Mouse (Mus musculus): ENCODE results near the gene Chchd10. TPM values are rescaled to one million over a fixed set of nuclear protein-coding genes. Genes with fewer than 3 reads are reported as not detected.
A peak's percentile ranks its signal among the peaks of the same experiment; 100 is the strongest.

Gene Chchd10
- polyA plus RNA-seq, 1 experiment from 2014 or later: 6.4 TPM

- no peak overlapping the region for H3K4me2 ChIP-seq
- peaks cover 11% of the 10 kb centered on the region; the same call in 1 of the 2 replicates for H3K36me3 ChIP-seq (ENCODE audit: control insufficient read depth, insufficient read depth, low read length)
- 87% methylated on average over 5 of the region's 5 CpGs for WGBS
- H3K9me3 ChIP-seq (ENCODE audit: control insufficient read depth, low read length): no peaks in the 10 kb centered on the region
- no peak for DNase-seq (ENCODE audit: low spot score, missing footprints)
- no peak overlapping the region for H3K4me3 ChIP-seq (ENCODE audit: low read depth, low read length)
- H3K9ac ChIP-seq (ENCODE audit: low read length): no peak overlapping the region
- ATAC-seq (ENCODE audit: low FRiP score): no peak
- peaks cover 25% of the 10 kb centered on the region for H3K4me1 ChIP-seq (ENCODE audit: control insufficient read depth, insufficient read depth, low read length)
- H3K27me3 ChIP-seq (ENCODE audit: control insufficient read depth, insufficient read depth, low read length): no peaks in the 10 kb centered on the region
- H3K27ac ChIP-seq (ENCODE audit: low read depth, low read length): no peak overlapping the region
These were observed 13.9 kb upstream of the Chchd10 start for GRCm38 (mm10) chr10:75919026-75919425.

DNA sequence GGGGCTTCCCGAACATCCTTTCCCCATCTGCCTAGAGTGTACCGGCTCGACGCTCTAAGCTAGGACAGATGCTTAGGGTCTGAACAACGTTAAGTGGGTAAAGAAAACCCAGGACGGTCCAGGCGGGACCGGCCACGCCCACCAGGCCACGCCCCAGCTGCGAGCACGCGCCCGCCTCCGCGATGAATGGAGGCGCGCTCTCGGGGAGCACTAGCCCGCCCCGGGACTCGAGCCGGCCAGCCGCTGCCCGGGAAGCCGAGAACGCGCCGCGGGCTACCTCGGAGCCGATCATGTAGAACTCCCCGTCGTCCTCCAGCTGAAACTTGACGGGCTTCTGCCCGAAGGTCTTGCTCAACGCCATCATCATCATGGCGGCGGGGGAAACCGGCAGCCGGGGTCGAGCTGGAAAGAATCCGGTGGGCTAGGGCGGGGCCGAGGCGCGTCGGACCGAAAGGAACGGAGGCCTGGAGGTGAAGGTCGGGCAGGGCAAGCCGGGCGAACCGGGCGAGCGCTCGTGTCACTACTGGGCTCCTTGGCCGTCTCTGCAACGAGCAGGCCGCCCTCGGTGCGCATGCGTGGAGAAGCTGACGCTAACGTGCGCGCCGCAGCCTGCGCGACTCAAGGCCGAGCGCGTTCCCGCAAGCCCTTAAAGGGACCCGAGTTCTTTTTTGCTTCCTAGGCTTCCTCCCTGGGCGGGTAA is 11.8 kb upstream of the Chchd10 start, which contains the start of gene Smarcb1:
Gene Smarcb1, minus strand, starts transcription at position 592 of the 700 bp plus-strand sequence.
- Histone ChIP-seq H3K9me3 (ENCODE audit: control insufficient read depth, low read length) (no peaks in the 10 kb centered on the region), H3K36me3 (ENCODE audit: control insufficient read depth, insufficient read depth, low read length) (0 out of 2 replicates have a peak, but pooled peaks cover 6% of the 10 kb centered on the region), H3K27ac (ENCODE audit: low read depth, low read length) (peak within 1 kb of the TSS; percentile 93), H3K27me3 (ENCODE audit: control insufficient read depth, insufficient read depth, low read length) (no peaks in the 10 kb centered on the region), H3K4me2 (peak within 1 kb of the TSS; percentile 85), H3K4me1 (ENCODE audit: control insufficient read depth, insufficient read depth, low read length) (peaks cover 25% of the 10 kb centered on the region), H3K9ac (ENCODE audit: low read length) (peak within 1 kb of the TSS; percentile 93), H3K4me3 (ENCODE audit: low read depth, low read length) (peak within 1 kb of the TSS; percentile 78)
- DNase-seq (ENCODE audit: low spot score, missing footprints) (peak; percentile 99), ATAC-seq (ENCODE audit: low FRiP score) (peak; percentile 93)
- WGBS: under 1% methylated on average over 67 of the region's 76 CpGs

- H3K36me3 ChIP-seq (ENCODE audit: control insufficient read depth, insufficient read depth, low read length): no peaks in the 10 kb centered on the region
- WGBS: 6% methylated on average over 22 of the region's 22 CpGs
- peak overlapping the region; percentile 78 for H3K4me3 ChIP-seq (ENCODE audit: low read depth, low read length)
- peak overlapping the region; percentile 93 for H3K27ac ChIP-seq (ENCODE audit: low read depth, low read length)
- peaks cover 25% of the 10 kb centered on the region for H3K4me1 ChIP-seq (ENCODE audit: control insufficient read depth, insufficient read depth, low read length)
- no peaks in the 10 kb centered on the region for H3K9me3 ChIP-seq (ENCODE audit: control insufficient read depth, low read length)
- peak overlapping the region; percentile 93 for H3K9ac ChIP-seq (ENCODE audit: low read length)
- H3K4me2 ChIP-seq: peak overlapping the region; percentile 85
- ATAC-seq (ENCODE audit: low FRiP score): peak; percentile 31
- H3K27me3 ChIP-seq (ENCODE audit: control insufficient read depth, insufficient read depth, low read length): no peaks in the 10 kb centered on the region
- no peak for DNase-seq (ENCODE audit: low spot score, missing footprints)
These were observed 11.0 kb upstream of the Chchd10 start for GRCm38 (mm10) chr10:75921726-75922560.

GRCm38 (mm10) chr10:75924324-75924723 is 8.6 kb upstream of the Chchd10 start:
- Histone ChIP-seq H3K36me3 (ENCODE audit: control insufficient read depth, insufficient read depth, low read length) (no peaks in the 10 kb centered on the region), H3K27ac (ENCODE audit: low read depth, low read length) (no peak overlapping the region), H3K27me3 (ENCODE audit: control insufficient read depth, insufficient read depth, low read length) (no peaks in the 10 kb centered on the region), H3K9ac (ENCODE audit: low read length) (no peak overlapping the region), H3K4me1 (ENCODE audit: control insufficient read depth, insufficient read depth, low read length) (peaks cover 18% of the 10 kb centered on the region), H3K4me2 (no peak overlapping the region), H3K4me3 (ENCODE audit: low read depth, low read length) (no peak overlapping the region), H3K9me3 (ENCODE audit: control insufficient read depth, low read length) (no peaks in the 10 kb centered on the region)
- WGBS: 66% methylated on average over 2 of the region's 2 CpGs
- DNase-seq (ENCODE audit: low spot score, missing footprints) (no peak), ATAC-seq (ENCODE audit: low FRiP score) (no peak)

GRCm38 (mm10) chr10:75926396-75926795 is 6.5 kb upstream of the Chchd10 start:
- 78% methylated on average over 13 of the region's 13 CpGs for WGBS
- H3K9me3 ChIP-seq (ENCODE audit: control insufficient read depth, low read length): no peaks in the 10 kb centered on the region
- peaks cover 13% of the 10 kb centered on the region for H3K4me1 ChIP-seq (ENCODE audit: control insufficient read depth, insufficient read depth, low read length)
- no peak overlapping the region for H3K4me2 ChIP-seq
- H3K36me3 ChIP-seq (ENCODE audit: control insufficient read depth, insufficient read depth, low read length): no peaks in the 10 kb centered on the region
- no peak overlapping the region for H3K27ac ChIP-seq (ENCODE audit: low read depth, low read length)
- no peak for ATAC-seq (ENCODE audit: low FRiP score)
- no peak overlapping the region for H3K4me3 ChIP-seq (ENCODE audit: low read depth, low read length)
- no peak overlapping the region for H3K9ac ChIP-seq (ENCODE audit: low read length)
- DNase-seq (ENCODE audit: low spot score, missing footprints): no peak
- H3K27me3 ChIP-seq (ENCODE audit: control insufficient read depth, insufficient read depth, low read length): peaks cover 11% of the 10 kb centered on the region

DNA sequence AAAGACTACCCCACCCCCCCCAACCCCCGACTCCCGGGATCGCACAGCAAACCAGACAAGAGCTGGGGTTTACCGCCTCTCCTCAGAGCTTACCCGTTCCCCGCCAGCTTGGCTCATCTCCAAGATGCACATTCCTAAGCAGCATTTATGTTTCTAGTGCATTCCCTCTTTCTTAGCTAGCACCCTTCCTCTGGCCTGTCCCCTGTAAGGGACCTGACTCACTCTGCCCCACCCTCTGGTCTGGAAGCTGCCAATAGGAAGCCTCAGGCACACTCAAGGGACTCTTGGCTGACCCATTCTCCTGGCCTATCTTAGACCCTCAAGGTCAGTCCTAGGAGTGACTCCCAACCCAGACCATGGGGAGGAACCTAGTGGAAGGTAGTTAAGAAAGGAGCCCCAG is 2.6 kb upstream of the Chchd10 start:
- no peak overlapping the region for H3K9ac ChIP-seq (ENCODE audit: low read length)
- ATAC-seq (ENCODE audit: low FRiP score): no peak
- no peak overlapping the region for H3K4me2 ChIP-seq
- H3K27me3 ChIP-seq (ENCODE audit: control insufficient read depth, insufficient read depth, low read length): peaks cover 29% of the 10 kb centered on the region
- DNase-seq (ENCODE audit: low spot score, missing footprints): no peak
- no peaks in the 10 kb centered on the region for H3K36me3 ChIP-seq (ENCODE audit: control insufficient read depth, insufficient read depth, low read length)
- no peak overlapping the region for H3K4me3 ChIP-seq (ENCODE audit: low read depth, low read length)
- H3K4me1 ChIP-seq (ENCODE audit: control insufficient read depth, insufficient read depth, low read length): peaks cover 20% of the 10 kb centered on the region
- H3K27ac ChIP-seq (ENCODE audit: low read depth, low read length): no peak overlapping the region
- WGBS: 33% methylated on average over 6 of the region's 6 CpGs
- H3K9me3 ChIP-seq (ENCODE audit: control insufficient read depth, low read length): no peaks in the 10 kb centered on the region

- WGBS: 22% methylated on average over 7 of the region's 7 CpGs
- Histone ChIP-seq H3K27ac (ENCODE audit: low read depth, low read length) (no peak overlapping the region), H3K36me3 (ENCODE audit: control insufficient read depth, insufficient read depth, low read length) (no peaks in the 10 kb centered on the region), H3K9ac (ENCODE audit: low read length) (peak overlapping the region; percentile 3; the same call in 1 of the 2 replicates), H3K27me3 (ENCODE audit: control insufficient read depth, insufficient read depth, low read length) (peaks cover 39% of the 10 kb centered on the region), H3K9me3 (ENCODE audit: control insufficient read depth, low read length) (no peaks in the 10 kb centered on the region), H3K4me1 (ENCODE audit: control insufficient read depth, insufficient read depth, low read length) (peaks cover 28% of the 10 kb centered on the region), H3K4me3 (ENCODE audit: low read depth, low read length) (no peak overlapping the region), H3K4me2 (peak overlapping the region; percentile 95)
- ATAC-seq (ENCODE audit: low FRiP score): no peak
- no peak for DNase-seq (ENCODE audit: low spot score, missing footprints)
These were observed 1.6 kb upstream of the Chchd10 start for GRCm38 (mm10) chr10:75931311-75931710.

DNA sequence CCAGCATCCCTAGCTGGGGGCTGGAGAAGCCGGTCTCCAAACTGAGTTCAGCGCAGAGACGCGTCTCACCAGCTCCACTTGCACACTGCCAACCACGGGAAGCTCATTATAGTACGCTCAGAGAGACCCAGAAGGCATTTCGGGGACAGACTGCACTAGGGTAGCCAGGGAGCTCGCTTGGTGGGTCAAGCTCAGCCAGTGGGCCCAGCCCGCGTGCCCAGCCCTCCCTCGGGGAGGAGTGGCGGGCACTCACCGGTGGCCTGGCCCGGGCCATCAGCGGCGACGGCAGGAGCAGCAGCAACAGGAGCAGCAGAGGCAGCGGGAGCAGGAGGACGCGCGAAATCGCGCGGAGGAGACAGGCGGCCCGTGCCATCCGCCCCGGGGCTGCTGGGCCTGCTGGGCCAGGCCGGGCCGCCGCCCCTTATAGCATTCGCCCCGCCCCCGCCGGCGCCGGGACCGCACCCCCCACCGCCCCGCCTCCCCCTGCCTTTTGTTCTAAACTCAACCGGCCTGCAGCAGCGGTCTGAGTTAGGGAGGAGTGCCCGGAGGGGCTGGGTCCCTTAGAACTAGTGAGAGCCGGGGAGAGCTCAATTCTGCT is 750 bp upstream of the Chchd10 start:
- H3K9ac ChIP-seq (ENCODE audit: low read length): peak overlapping the region; percentile 86
- H3K9me3 ChIP-seq (ENCODE audit: control insufficient read depth, low read length): no peaks in the 10 kb centered on the region
- H3K27me3 ChIP-seq (ENCODE audit: control insufficient read depth, insufficient read depth, low read length): peaks cover 48% of the 10 kb centered on the region
- DNase-seq (ENCODE audit: low spot score, missing footprints) (peak; percentile 94), ATAC-seq (ENCODE audit: low FRiP score) (peak; percentile 80)
- no peaks in the 10 kb centered on the region for H3K36me3 ChIP-seq (ENCODE audit: control insufficient read depth, insufficient read depth, low read length)
- H3K27ac ChIP-seq (ENCODE audit: low read depth, low read length): no peak overlapping the region; the same call in 1 of the 2 replicates
- H3K4me3 ChIP-seq (ENCODE audit: low read depth, low read length): peak overlapping the region; percentile 54
- peaks cover 28% of the 10 kb centered on the region for H3K4me1 ChIP-seq (ENCODE audit: control insufficient read depth, insufficient read depth, low read length)
- 1% methylated on average over 41 of the region's 44 CpGs for WGBS
- H3K4me2 ChIP-seq: peak overlapping the region; percentile 95
